ENCODE assay signal across 8 mouse cellular contexts in genomic region chr10:121497968-121498367, GRCm38 (mm10). TPM values are rescaled to one million over a fixed set of nuclear protein-coding genes. Genes with fewer than 3 reads are reported as not detected.
DNase-seq lines count a peak whose midpoint lies in the region; ATAC-seq and TF ChIP-seq lines count a peak whose summit lies in the region.

No protein-coding gene starts in this region.

- no peaks in the 10 kb centered on the region for H3K9me3 ChIP-seq in embryonic facial prominence, embryonic 11.5 days (replicated peaks; ENCODE audit: control insufficient read depth, low read length)
- H3K9me3 ChIP-seq in limb, embryonic 10.5 days (replicated peaks): no peaks in the 10 kb centered on the region

- no peak overlapping the region for H3K9ac ChIP-seq in embryonic facial prominence, embryonic 11.5 days (replicated peaks; ENCODE audit: low read length)

- H3K4me1 ChIP-seq in kidney, adult 2 months (ENCODE audit: control insufficient read depth, insufficient read depth, low read length): peaks cover 19% of the 10 kb centered on the region; the same call in 1 of the 2 replicates
- no peaks in the 10 kb centered on the region; the same call in 1 of the 2 replicates for H3K4me1 ChIP-seq in embryonic facial prominence, embryonic 11.5 days (ENCODE audit: control insufficient read depth, insufficient read depth, low read length)
- H3K4me1 ChIP-seq in limb, embryonic 10.5 days: peaks cover 37% of the 10 kb centered on the region

- no peaks in the 10 kb centered on the region for H3K27me3 ChIP-seq in kidney, adult 2 months (replicated peaks; ENCODE audit: control insufficient read depth, insufficient read depth, low read length)
- no peaks in the 10 kb centered on the region for H3K27me3 ChIP-seq in embryonic facial prominence, embryonic 11.5 days (ENCODE audit: control insufficient read depth, insufficient read depth, low read length)
- H3K27me3 ChIP-seq in limb, embryonic 10.5 days (ENCODE audit: low read depth, poor library complexity, severe bottlenecking): no peaks in the 10 kb centered on the region

- H3K27ac ChIP-seq in kidney, adult 2 months (ENCODE audit: insufficient read depth, low read depth, low read length): peak overlapping the region; percentile 66
- peak overlapping the region; percentile 63 for H3K27ac ChIP-seq in embryonic facial prominence, embryonic 11.5 days (replicated peaks; ENCODE audit: low read depth, low read length)
- H3K27ac ChIP-seq in limb, embryonic 10.5 days: peak overlapping the region; percentile 83
- peak overlapping the region; percentile 92 for H3K27ac ChIP-seq in macrophage

- TF ChIP-seq POLR2A in kidney, adult 2 months (IDR thresholded peaks at IDR 0.05; ENCODE audit: low read depth, low read length): no peak

- no peak for ATAC-seq in embryonic facial prominence, embryonic 11.5 days (replicated peaks; ENCODE audit: insufficient number of reproducible peaks, low FRiP score, low TSS enrichment, low read depth)
- no peak for ATAC-seq in activated CD4-positive, CD25-positive, alpha-beta regulatory T cell, adult 4 months

- 68% methylated on average over 7 of the region's 7 CpGs for WGBS in kidney, adult 2 months
- 35% methylated on average over 7 of the region's 7 CpGs for WGBS in embryonic facial prominence, embryonic 11.5 days
- WGBS in limb, embryonic 10.5 days: 33% methylated on average over 7 of the region's 7 CpGs
- 9% methylated on average over 7 of the region's 7 CpGs for WGBS in macrophage (ENCODE audit: missing documents)

- H3K4me2 ChIP-seq in embryonic facial prominence, embryonic 11.5 days (ENCODE audit: low read depth, low read length): peak overlapping the region; percentile 16

- H3K36me3 ChIP-seq in kidney, adult 2 months (ENCODE audit: control insufficient read depth, insufficient read depth, low read length): no peaks in the 10 kb centered on the region
- H3K36me3 ChIP-seq in embryonic facial prominence, embryonic 11.5 days (replicated peaks; ENCODE audit: control insufficient read depth, insufficient read depth, low read depth, low read length): no peaks in the 10 kb centered on the region
- H3K36me3 ChIP-seq in limb, embryonic 10.5 days: no peaks in the 10 kb centered on the region
- H3K36me3 ChIP-seq in macrophage (ENCODE audit: inconsistent target): no peaks in the 10 kb centered on the region

- no peaks in the 10 kb centered on the region for H3K79me2 ChIP-seq in macrophage (ENCODE audit: inconsistent target)

- DNase-seq in kidney, adult 2 months: no peak
- DNase-seq in kidney, adult 11 months: no peak
- peak; percentile 74 for DNase-seq in embryonic facial prominence, embryonic 11.5 days (ENCODE audit: low spot score)
- DNase-seq in limb, embryonic 10.5 days (ENCODE audit: low spot score): peak; percentile 66
- DNase-seq in cerebellum, postnatal 25 days: no peak
- no peak for DNase-seq in right cerebral cortex, postnatal 10 days (ENCODE audit: low spot score in 2 of 2)

- no peak for TF ChIP-seq CTCF in kidney, adult 2 months (conservative IDR thresholded peaks at IDR 0.05; ENCODE audit: insufficient read depth, insufficient read length, low read depth, low read length)

- no peak overlapping the region for H3K4me3 ChIP-seq in kidney, adult 2 months (ENCODE audit: insufficient read depth, low read depth, low read length)
- no peak overlapping the region for H3K4me3 ChIP-seq in embryonic facial prominence, embryonic 11.5 days (ENCODE audit: low read depth, low read length)
- no peak overlapping the region for H3K4me3 ChIP-seq in limb, embryonic 10.5 days
- H3K4me3 ChIP-seq in macrophage (ENCODE audit: inconsistent target): no peak overlapping the region

RNA-seq across cellular contexts. Expression of gene Rassf3, which starts 21.8 kb away (rescaled TPM):
- polyA plus RNA-seq in kidney, adult 2 months (2012; rRNA removed): 31.1 and 35.3 TPM in 2 replicates
- polyA plus RNA-seq in embryonic facial prominence, embryonic 11.5 days (2014; fragmentation: Nextera tagmentation; extraction: Ambion mirVana): 20.6 and 21.4 TPM in 2 replicates
- polyA plus RNA-seq in limb, embryonic 10.5 days (2016; fragmentation: Nextera tagmentation; extraction: Ambion mirVana): 18.0 and 21.1 TPM in 2 replicates
- total RNA-seq in macrophage (2018; cell fraction: chromatin; rRNA removed): 100 to 1,000 TPM in 1 of 26 experiments, 10 to 100 TPM in 19, 1 to 10 TPM in 6; 4.9 to 154 (median 18.5) TPM
- 10 to 100 TPM; 19.5 to 87.4 (median 38.1) TPM for total RNA-seq in macrophage (2018; cell fraction: cytosol; rRNA removed)
- 100 to 1,000 TPM in 2 of 26 experiments, 10 to 100 TPM in 24; 14.4 to 130 (median 28.3) TPM for total RNA-seq in macrophage (2018; cell fraction: nucleus; rRNA removed)
- polyA plus RNA-seq in macrophage (2018): 38.9 to 52.7 TPM (median 40.3 TPM) in 3 replicates
- 1 to 10 TPM; 5.7 to 7.0 TPM for polyA plus RNA-seq in activated CD4-positive, CD25-positive, alpha-beta regulatory T cell, adult 4 months (2017; shearing (Covaris generic))

Comparison
In these comparisons a context has a peak if more than half of its experiments do, and no peak if none do; other contexts are left out.
1. DNase-seq: peak in embryonic facial prominence, embryonic 11.5 days (single experiment) and limb, embryonic 10.5 days (single experiment); none in kidney, adult 2 months (single experiment), kidney, adult 11 months (single experiment), cerebellum, postnatal 25 days (0 of 2) and right cerebral cortex, postnatal 10 days (0 of 2).
2. Peak in every context shown above with its lines, with median percentiles within 50 percentile points of each other: H3K27ac ChIP-seq.